Mouse (Mus musculus): ENCODE measurements around the gene Eif3i.

Eif3i gene

GRCm38 (mm10) chr4:129575171-129575844 lies 25.1 kb downstream of the Eif3i start:
- 63% methylated on average over 7 of the region's 8 CpGs for WGBS

- 92% methylated on average over 8 of the region's 8 CpGs for WGBS
These were observed 27.0 kb downstream of the Eif3i start, which contains the start of gene Lck for GRCm38 (mm10) chr4:129573430-129573829. Lck (minus strand) TSS chr4:129573641.

GRCm38 (mm10) chr4:129573093-129573370 lies 27.4 kb downstream of the Eif3i start:
- WGBS, result 97% methylated on average over 4 of the region's 4 CpGs

- WGBS, result 72% methylated on average over 13 of the region's 13 CpGs
These were observed 28.0 kb downstream of the Eif3i start for GRCm38 (mm10) chr4:129572236-129573092.

GRCm38 (mm10) chr4:129571551-129572084 lies 28.8 kb downstream of the Eif3i start:
- WGBS, result 87% methylated on average over 8 of the region's 8 CpGs

- WGBS, result 87% methylated on average over 6 of the region's 6 CpGs
These were observed 30.4 kb downstream of the Eif3i start for GRCm38 (mm10) chr4:129570028-129570427.

- WGBS, result 92% methylated on average over 7 of the region's 7 CpGs
These were observed 32.1 kb downstream of the Eif3i start for GRCm38 (mm10) chr4:129568366-129568765.

- WGBS, result 88% methylated on average over 6 of the region's 6 CpGs
These were observed 35.3 kb downstream of the Eif3i start for GRCm38 (mm10) chr4:129565139-129565538.

- 84% methylated on average over 8 of the region's 8 CpGs for WGBS
These were observed 36.7 kb downstream of the Eif3i start for GRCm38 (mm10) chr4:129563718-129564117.

- 91% methylated on average over 5 of the region's 5 CpGs for WGBS
These were observed 39.3 kb downstream of the Eif3i start for GRCm38 (mm10) chr4:129561184-129561583.

GRCm38 (mm10) chr4:129558321-129558955 lies 42.0 kb downstream of the Eif3i start:
- 90% methylated on average over 12 of the region's 12 CpGs for WGBS

GRCm38 (mm10) chr4:129557256-129557808 lies 43.1 kb downstream of the Eif3i start:
- WGBS, result 85% methylated on average over 9 of the region's 9 CpGs

GRCm38 (mm10) chr4:129556532-129557223 lies 43.8 kb downstream of the Eif3i start:
- WGBS, result 9% methylated on average over 33 of the region's 33 CpGs

- WGBS, result 1% methylated on average over 24 of the region's 24 CpGs
These were observed 44.5 kb downstream of the Eif3i start for GRCm38 (mm10) chr4:129555862-129556531.

GRCm38 (mm10) chr4:129555421-129555861 lies 45.0 kb downstream of the Eif3i start:
- 6% methylated on average over 16 of the region's 16 CpGs for WGBS

GRCm38 (mm10) chr4:129554512-129554911 lies 45.9 kb downstream of the Eif3i start:
- 64% methylated on average over 6 of the region's 6 CpGs for whole genome bisulfite sequencing

- WGBS, result 91% methylated on average over 1 of the region's 1 CpGs
These were observed 50.2 kb downstream of the Eif3i start for GRCm38 (mm10) chr4:129550295-129550694.

GRCm38 (mm10) chr4:129549306-129549705 lies 51.1 kb downstream of the Eif3i start:
- 96% methylated on average over 2 of the region's 2 CpGs for WGBS

- 82% methylated on average over 4 of the region's 4 CpGs for WGBS
These were observed 52.8 kb downstream of the Eif3i start for GRCm38 (mm10) chr4:129547631-129548030.

- WGBS, result 85% methylated on average over 4 of the region's 4 CpGs
These were observed 56.3 kb downstream of the Eif3i start for GRCm38 (mm10) chr4:129544106-129544505.
